Mouse (Mus musculus) heart, adult 9 months (tissue): ENCODE measurements around the gene Ypel3.
A peak's percentile ranks its signal among the peaks of the same experiment; 100 is the strongest.

Source experiments
- DNase-seq, 2 experiments: peaks; one replicate each; pipeline ENCODE4 v3.0.0; 2022; ENCODE audit warnings: low spot score in 2 of 2

The Ypel3 gene

DNA sequence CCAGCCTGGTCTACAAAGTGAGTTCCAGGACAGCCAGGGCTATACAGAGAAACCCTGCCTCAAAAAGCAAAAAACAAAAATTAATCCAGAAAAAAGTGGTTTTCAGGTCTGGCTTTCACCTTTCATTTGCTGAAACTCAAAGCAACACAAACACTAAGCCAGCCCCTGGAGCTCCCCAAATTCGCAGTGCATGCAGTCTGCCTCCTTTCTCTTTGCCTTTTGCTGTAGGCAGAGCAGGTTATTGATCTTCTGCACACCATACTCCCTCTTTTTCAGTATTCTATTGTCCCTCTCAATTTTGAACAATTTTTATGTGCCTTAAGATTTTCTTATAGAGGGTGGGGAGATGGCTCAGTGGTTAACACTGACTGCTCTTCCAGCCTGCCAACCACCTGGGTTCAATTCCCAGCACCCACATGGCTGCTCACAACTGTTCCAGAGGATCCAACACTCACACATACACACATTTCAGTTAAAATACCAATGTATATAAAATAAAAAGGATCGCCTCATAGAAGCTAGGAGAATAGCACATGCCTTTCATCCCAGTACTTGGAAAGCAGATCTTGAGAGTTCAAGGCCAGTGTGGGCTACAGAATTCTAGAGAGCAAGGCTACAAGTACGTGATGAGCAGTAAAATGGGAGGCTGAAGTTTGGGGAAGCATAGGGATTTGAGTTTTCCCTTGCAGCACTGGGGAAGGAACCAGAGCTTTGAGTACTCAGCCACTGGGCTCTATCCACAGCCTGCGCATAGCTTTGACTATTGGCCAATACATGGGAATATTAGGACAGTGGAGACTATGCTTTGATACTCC, 16.9 kb downstream of the Ypel3 start:
- DNase-seq: no peak

DNA sequence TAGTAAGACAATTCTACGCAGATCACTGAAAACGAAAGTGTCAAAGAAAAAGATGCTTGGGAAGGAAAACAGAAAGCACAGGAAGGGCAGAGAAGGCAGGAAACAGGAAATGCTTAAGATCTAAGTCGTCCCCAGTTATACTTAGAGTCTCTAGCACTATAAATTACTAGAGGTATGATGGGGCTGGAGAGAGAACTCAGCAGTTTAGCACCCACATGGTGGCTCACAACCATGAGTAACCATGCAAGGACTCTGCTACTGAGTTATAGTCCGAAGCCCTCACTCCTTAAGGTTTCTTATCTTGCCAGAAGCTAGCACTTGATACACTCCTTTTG, 17.5 kb downstream of the Ypel3 start:
- DNase-seq: no peak

DNA sequence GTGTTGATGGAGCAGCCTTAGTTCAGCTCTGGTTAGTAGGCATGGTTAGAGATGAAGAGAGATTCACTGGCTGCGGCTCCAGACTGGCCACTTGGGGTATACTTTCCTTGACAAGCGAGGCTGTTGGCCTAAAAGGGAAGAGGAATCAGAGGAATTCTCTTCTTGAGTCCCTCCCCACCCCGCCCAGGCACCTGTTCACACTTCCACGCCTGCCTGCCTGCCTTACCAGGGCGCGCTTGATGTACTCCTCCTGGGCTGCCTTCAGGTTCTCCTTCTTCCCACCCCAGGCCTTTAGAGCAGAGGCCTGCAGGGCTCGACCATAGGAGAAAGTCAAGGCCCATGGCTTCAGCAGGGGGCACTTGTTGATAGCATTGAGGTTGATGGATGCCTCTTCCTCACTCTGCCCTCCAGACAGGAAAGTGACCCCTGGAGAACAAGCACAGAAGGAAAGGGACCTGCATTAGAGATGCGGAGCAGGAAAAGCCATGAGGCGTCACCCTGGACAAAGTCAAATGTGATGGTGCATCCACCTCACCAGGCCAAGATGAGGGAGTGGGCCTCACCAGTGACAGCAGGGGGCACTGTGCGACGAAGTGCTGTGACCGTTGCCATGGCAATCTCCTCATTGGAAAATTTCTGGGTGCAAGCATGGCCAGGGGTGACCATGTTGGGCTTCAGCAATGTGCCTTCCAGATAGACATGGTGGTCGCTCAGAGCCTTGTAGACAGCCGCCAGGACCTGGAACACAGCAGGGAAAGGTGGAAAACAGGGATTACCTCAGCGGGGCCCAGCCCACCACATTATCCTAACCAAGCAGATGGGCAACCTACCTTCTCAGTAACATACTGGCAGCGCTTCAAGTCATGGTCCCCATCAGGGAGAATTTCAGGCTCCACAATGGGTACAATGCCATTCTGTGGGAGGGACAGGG, 18.9 kb downstream of the Ypel3 start:
- no peak for DNase-seq

DNA sequence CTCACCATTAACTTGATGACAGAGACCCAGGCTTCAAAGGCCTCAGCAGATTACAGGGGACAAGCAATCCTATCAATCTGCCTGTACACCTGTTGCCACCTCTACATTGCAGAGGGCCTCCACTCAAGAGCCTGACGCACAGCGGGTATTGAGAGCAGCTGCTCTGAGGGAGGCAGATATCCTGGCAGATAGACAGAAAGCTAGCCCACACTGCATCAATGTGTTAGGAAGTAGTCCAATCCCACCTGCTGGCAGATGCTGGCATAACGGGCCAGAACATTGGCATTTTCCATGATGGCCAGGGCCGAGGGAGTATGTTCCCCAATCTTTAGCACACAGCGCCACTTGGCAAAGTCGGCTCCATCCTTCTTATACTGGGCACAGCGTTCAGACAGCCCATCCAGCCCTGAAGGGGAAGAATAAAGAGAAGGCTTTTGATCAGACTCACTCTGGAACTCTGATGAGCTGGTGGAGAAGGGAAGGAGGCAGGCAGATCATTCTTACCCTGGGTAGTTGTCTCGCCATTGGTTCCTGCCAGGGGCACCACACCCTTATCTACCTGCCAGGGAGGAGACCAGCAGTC, 19.7 kb downstream of the Ypel3 start:
- no peak for DNase-seq

DNA sequence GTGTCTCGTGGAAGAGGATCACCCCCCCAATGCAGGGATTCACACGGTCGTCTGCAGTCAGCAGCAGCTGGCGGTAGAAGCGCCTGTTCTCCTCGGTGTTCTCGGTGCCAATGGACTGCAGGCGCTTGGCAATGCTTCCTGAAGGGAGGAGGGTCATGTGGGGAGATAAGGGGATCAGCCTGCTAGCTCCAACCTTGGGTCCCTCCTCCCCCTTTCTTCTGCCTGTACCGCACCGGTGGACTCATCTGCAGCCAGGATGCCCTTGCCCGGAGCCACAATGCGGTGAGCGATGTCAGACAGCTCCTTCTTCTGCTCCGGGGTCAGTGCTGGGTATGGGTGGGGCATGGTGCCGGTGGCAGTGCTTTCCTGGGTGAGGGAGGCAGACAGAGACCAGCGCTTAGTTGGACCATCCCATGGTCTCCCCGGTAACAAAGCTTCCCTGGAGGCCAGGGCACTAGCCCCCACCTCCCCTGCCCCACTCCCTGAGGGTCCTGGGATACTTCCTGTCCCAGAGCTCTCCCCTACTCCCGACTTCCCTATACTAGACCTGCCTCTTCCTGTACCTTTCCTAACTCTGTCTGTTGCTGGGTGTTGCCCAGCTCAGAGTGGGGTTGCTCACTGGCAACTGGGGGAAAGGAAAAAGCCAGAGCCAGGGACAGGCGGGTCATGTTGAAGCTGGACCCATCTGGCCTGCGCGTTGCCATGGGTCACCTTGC, 20.8 kb downstream of the Ypel3 start, which contains the start of gene Fam57b:
TSS of gene Fam57b (plus strand) at position 258 of the 716 bp plus-strand sequence.
- DNase-seq: peak; percentile 70 to 71

DNA sequence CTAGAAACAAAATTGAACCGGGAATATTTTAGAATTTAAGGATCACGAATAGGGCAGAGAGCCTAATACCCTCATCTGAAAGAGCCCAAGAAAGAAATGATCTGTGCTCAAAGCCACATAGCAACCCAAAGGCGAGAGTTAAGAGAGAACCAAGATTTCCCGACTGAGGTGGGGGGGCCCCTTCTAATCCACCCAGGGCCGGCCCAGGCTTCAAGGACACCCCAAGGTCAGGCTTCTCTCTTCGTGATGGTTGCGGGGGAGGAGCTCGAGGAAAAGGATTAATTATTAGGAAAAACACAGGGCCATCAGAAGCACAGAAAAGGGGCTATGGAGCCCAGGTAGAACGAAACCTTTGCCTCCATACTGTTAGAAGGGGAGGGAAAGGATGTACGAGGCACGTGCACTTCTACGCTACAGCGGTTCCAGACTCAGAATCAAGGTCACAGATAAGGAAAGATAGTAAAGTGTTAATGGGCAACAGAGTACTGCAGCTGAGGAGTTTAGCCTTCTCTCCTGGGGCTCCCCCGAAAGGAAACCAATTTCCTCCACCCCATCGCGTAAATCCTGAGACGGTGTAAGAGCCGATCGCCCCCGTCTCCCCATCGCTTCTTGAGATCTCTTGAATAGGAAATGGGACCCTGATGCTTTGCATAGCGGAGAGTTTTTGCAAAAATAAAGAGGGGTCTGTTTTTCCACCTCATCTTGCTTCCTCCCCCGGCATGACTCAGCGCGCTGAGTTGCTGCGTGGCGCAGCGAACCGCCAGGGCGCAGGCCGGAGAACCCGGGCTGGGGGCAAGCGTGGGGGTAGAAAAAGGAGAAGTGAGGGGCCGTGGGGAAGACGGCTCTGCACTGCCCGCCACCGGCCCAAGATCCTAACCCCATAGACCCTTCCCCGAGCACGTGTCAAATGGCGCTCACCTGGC, 21.6 kb downstream of the Ypel3 start:
- no peak for DNase-seq

DNA sequence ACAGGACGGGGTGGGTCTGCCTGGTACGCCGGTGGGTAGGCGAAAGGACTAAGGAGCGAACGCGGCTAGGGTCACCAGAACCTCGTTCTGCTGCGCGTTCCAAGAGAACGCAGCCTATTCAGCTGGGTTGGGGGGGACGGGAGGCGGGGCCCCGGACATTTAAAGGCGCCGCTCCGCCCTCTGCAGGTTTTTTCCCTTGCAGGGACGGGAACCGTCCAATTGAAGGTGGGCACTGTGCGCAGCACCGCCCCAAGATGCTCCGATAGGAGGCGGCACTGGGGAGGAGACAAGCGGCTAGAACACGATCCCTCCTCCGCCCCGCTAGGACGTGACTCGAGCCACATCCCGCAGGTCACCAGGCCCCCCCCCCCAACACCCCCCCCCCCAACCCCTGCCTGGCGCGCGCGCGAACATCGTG, 22.3 kb downstream of the Ypel3 start:
- DNase-seq: peak; percentile 98 to 99

DNA sequence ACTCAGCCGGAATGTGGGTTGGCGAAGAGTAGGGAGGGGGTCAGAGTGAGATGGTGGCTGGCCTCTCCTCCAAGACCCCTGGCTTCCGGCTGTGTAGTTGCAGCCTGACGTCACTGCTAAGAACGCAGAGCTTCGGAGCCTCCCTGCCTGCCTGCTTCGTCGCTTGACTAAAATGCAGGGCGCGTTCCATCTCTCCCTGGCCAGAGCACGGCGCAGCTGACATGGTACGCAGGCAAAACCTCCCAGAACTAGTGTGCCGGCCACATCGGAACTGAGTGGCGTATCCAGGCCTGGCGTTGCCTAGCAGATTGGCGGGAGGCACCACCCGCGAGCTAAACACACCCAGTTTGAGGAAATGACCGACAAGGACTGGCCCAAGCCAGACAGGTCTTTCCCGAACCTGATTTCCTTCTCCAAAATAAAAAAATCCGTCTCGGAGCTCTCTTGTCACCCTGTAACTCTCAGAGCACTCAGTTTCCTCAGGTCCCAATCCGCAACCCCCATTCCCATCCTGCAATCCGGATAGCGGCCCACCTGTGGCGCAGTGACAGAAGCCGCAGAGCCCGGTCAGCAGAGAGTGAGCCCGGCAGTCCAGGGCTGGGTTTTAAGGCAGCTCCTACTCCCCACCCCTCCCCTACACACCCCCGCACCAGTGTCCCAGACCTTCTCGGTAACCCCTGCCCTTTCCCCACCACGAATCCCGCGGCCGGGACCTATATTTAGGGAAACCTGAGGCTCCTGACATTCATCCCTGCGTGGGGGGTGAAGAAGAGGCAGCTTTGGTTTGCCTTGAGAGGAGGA, 22.9 kb downstream of the Ypel3 start:
- DNase-seq: no peak

DNA sequence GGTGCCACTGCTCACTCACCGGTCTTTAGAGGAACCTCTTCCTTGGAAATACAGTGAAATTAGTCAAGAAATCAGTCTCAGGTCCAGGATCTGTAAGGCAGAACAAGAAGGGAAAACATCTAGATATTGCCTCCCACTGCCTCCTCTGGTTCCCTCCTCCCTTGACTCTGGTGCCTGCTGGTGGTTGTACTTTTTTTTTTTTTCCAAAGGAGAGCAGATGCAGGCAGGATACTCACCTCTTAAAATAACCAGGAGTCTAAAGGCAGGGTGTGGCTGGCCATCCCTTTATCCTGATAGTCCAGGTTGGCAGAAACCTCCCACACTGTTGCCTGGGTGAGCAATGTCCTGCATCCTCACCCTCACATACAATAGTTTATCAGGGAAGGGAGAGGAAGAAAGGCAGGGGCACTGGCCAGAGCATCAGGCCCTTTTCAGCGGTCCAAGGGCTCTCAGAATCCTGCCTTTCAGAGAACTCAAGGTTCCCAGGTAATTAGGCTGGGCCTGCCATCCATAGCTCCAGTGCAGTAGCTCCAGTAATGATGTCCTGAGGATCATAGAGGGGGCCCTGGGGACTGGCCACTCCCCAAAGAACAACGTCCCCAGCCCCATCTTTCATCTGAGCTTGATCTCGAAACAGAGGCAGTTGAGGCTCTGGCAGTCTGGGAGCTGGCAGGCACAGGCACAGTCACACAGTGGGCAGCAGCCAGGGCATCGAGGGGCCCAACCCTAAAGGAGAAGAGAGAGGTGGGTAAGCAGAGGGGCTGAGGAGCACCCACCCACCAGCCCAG, 23.7 kb downstream of the Ypel3 start:
- DNase-seq: no peak

DNA sequence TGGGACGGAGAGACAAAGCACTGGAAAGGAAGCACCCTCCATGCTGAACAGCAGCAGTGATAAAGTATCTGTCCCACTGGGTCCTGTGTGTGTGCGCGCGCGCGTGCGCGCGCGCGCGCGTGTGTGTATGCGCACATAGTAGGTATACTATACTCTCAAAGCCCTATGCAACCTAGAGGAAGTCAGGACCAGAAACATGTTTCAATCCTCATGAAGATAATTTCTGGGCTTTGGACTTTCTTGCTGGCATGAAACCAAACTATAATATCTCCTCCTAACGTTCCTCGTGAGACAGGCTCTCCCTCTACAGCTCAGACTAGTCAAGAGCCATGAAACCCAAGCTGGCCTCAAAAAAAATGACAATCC, 24.3 kb downstream of the Ypel3 start:
- no peak for DNase-seq

DNA sequence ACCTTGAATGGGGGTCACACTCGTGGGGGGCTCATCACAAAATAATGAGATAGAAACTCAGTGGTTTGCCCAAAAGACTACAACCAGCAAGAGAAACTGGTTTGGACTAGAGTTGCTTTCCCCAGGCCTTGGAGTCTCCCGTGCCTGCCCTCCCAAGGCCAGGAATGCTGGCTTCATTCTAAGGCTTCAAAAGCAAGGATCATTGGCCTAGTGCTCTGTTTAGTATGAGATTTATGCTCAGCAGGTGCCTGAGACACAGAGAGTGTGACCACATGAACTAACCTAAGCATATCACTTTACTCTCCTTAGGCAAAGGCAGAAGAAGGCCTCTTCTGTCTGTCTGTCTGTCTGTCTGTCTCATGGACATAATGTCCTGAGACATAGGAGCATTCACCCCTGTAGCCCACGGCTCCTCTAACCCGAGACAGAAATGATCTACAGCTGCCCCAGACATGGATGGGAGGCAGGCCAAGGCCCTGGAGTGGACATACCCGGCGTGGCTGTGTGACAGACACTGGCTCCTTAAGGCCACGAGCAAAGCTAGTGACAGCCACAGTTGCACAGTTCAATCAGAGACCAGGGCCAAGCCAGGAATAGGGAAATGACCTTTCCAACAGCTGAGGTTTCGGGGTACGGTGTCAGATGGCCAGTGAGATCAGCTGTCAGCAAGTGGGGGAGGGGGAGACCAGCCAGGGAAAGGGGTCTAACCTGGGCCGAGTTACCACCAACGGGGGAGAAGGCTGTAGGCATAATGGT, 25.6 kb downstream of the Ypel3 start:
- no peak for DNase-seq

DNA sequence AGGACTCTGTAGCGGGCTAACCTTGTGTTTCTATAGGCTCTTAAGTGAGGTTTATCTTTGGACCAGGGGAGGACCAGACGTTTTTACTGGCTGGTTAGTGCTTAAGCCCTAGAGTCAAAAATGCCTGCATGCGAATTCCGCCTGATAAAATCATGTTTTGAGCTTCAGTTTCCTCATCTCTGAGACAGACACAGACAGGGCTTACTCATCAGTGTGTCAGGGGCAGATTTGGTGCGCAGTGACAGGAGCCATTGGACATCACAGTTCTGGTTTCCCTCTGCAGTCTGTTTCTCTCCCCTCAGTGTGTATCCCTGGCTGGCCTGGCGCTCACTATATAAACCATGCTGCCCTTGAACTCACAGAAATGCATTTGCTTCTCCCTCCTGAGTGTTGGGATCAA, 26.4 kb downstream of the Ypel3 start:
- DNase-seq: no peak

DNA sequence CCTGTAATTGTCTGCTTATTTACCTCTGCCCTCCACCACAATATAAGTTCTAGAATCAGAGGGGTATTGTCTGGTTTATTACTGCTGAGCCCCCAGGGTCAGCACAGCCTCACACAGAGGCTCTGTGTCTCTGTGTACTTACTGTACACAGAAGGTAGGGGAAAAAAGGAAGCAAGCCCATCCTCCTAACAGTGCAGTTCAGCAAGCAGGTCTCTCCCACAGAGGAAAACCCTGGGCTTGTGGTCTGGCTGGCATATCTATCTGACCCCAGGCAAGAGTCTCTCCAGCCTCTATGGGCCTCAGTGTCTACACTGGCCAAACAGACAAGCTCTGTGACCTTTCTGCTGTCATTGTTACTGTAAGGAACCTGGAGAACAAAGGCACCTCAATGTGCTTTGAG, 27.0 kb downstream of the Ypel3 start:
- no peak for DNase-seq

DNA sequence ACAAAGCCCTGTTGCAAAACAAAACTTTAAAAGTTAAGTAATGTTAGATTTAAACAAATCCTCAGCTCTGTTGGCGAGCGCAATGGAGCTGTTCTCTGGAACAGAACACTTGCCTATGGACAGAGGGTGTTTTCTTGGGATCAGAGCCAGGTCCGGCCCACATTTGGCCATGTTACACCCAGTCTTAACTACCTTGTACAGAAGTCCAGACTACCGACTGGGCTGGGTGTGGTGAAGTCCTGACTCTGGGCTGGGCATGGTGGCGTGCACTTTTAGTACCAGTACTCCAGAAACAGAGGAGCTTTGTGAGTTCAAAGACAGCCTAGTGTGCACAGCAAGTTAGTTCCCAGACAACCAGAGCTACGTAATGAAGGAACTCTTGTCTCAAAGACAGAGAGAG, 30.2 kb downstream of the Ypel3 start:
- no peak for DNase-seq

DNA sequence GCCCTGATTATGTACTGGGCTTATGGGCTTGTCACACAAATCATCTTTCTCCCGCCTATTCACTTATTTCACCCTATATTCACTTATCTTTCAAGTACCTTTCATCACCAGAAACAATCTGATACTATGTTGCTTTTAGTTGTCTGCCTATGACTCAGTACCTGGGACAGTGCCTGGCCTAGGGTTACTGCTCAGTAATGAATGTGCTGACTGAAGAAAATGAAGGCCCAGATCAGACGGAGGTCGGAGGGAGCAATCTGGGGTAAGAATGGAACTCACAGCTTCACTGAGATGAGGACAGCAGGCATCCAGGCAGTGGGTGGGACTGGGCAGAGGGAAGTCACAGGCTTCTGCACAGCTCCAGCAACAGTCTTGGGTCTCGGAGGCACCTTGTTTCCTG, 30.6 kb downstream of the Ypel3 start:
- no peak for DNase-seq

DNA sequence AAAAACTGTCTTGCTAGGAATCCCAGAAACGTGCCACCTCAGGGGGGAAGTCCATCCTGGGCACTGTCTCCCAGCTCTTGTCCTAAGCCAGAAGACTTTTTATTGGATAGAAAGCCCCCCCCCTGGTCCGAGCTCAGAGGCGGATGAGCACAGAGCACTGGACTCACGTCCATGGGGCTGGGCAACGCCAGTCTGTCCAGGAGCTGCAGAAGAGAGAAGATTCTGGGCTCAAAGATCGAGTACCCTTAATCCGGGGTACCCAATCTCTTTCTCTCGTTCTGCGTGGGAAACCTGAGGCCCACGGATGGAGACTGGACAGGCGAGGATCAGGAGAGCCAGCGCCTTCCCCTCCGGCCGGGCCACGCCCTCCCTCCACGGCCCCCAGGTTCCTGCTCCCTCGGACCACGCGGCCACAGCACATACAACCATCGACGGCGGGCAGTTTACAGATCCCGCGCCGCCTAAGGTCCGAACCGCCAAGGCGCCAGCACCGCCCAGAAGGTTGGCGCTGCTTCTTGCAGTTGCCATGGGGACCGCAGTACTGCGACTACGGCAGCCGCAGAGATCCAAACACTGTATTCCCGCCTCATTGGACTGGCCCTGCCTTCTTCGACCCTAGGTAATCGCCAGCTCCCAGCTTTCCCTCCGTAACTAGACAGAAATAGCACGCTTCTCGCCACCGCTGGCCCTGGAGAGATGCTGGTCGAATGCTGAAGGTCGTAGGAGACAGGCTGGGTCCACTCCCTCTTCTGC, 32.1 kb downstream of the Ypel3 start:
- peak; percentile 91 to 93 for DNase-seq

DNA sequence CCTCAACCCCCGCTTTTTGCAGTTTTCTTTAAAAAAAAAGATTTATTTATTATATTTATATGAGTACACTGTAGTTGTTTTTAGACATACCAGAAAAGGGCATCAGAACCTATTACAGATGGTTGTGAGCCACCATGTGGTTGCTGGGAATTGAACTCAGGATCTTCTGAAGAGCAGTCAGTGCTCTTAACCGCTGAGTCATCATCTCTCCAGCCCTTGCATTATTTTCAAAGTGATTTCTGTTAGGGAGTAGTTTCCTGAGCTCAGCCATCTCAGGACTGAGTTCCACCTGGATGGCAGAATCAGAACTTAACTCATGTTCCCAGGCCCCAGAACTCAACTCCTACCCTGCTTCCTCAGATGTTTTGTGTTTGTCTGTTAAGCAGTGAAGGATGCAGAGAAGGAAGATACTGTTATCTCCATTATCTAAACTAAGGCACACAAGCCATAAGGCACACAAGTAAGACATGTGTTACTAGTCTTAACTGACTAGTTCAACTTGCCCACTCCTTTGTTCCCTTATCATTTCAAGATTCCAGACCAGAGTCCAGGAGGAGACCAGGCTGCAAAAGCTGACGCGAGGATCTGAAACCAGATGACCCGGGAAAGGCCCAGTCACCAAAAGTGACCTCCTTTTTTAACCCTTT, 33.1 kb downstream of the Ypel3 start:
- DNase-seq: no peak
